Mouse (Mus musculus) cortical plate, adult 2 months (tissue): ENCODE measurements around the gene Fbxw11.

Experiments
- CTCF ChIP-seq: fragments of 200-500 bp; IDR thresholded peaks from 2 replicates; pipeline ENCODE4 v1.5.1; 2011; ENCODE audit warnings: mild to moderate bottlenecking, control low read depth, low read length; ENCODE audit not compliant: insufficient read depth; ENCODE audit errors: extremely low read depth
- POLR2A ChIP-seq: fragments of 200-500 bp; IDR thresholded peaks from 2 replicates; pipeline ENCODE4 v1.6.1; 2011; ENCODE audit warnings: mild to moderate bottlenecking, low read length, control low read depth; ENCODE audit not compliant: insufficient read depth; ENCODE audit errors: extremely low read depth

- TF ChIP-seq CTCF (no peak), POLR2A (no peak)
Observed at GRCm38 (mm10) chr11:32704241-32704890, 61.8 kb downstream of the Fbxw11 start.
